Comparison of ENCODE assay signal across 8 mouse cellular contexts in genomic region chr9:110304516-110304915, GRCm38 (mm10). TPM values are rescaled to one million over a fixed set of nuclear protein-coding genes. Genes with fewer than 3 reads are reported as not detected.
DNase-seq lines count a peak whose midpoint lies in the region; ATAC-seq and TF ChIP-seq lines count a peak whose summit lies in the region.

No protein-coding gene starts in this region.

- H3K4me3 ChIP-seq in heart, embryonic 15.5 days = peak overlapping the region; percentile 69
- peak overlapping the region; percentile 54 for H3K4me3 ChIP-seq in liver, embryonic 11.5 days (ENCODE audit: low read depth, low read length)
- H3K4me3 ChIP-seq in olfactory bulb, adult 2 months (ENCODE audit: insufficient read depth, low read depth, low read length) = peak overlapping the region; percentile 79

- H3K9ac ChIP-seq in heart, embryonic 15.5 days = peak overlapping the region; percentile 68
- H3K9ac ChIP-seq in liver, embryonic 11.5 days (ENCODE audit: low read depth, low read length) = peak overlapping the region; percentile 85

- no peak for TF ChIP-seq POLR2A in olfactory bulb, adult 2 months (IDR thresholded peaks at IDR 0.05; ENCODE audit: insufficient read depth, low read depth, low read length)

- no peaks in the 10 kb centered on the region for H3K27me3 ChIP-seq in heart, embryonic 15.5 days
- no peaks in the 10 kb centered on the region for H3K27me3 ChIP-seq in liver, embryonic 11.5 days (replicated peaks; ENCODE audit: control insufficient read depth, insufficient read depth, low read length)

- no peak for TF ChIP-seq CTCF in olfactory bulb, adult 2 months (IDR thresholded peaks at IDR 0.05; ENCODE audit: insufficient read depth, low read depth, low read length)

- peak overlapping the region; percentile 88 for H3K4me2 ChIP-seq in heart, embryonic 15.5 days
- H3K4me2 ChIP-seq in liver, embryonic 11.5 days = peak overlapping the region; percentile 81

- H3K27ac ChIP-seq in heart, embryonic 15.5 days = peak overlapping the region; percentile 89
- H3K27ac ChIP-seq in liver, embryonic 11.5 days (ENCODE audit: low read depth, low read length) = peak overlapping the region; percentile 87
- H3K27ac ChIP-seq in olfactory bulb, adult 2 months (ENCODE audit: insufficient read depth, low read depth, low read length) = peak overlapping the region; percentile 91

- intact Hi-C loops in left cerebral cortex, postnatal 4 days (cut with DNase I) = no loop called here

- ATAC-seq in heart, embryonic 15.5 days (replicated peaks; ENCODE audit: insufficient number of reproducible peaks, insufficient read depth, low FRiP score, low read depth) = no peak
- 0 out of 2 replicates have a peak, but pooled peaks have one; percentile 18 for ATAC-seq in liver, embryonic 11.5 days (replicated peaks; ENCODE audit: low FRiP score)
- ATAC-seq in inflammation-experienced regulatory T-cells, adult 6 months = no peak

- no peaks in the 10 kb centered on the region for H3K36me3 ChIP-seq in heart, embryonic 15.5 days
- H3K36me3 ChIP-seq in liver, embryonic 11.5 days (ENCODE audit: control insufficient read depth, insufficient read depth, low read length) = no peaks in the 10 kb centered on the region

- DNase-seq in left cerebral cortex, postnatal 4 days = peak; percentile 55
- DNase-seq in left cerebral cortex, adult 11 months (ENCODE audit: low spot score) = no peak
- DNase-seq in brain, adult 2 months (ENCODE audit: low read depth, low spot score) = peak; percentile 62
- no peak for DNase-seq in liver, embryonic 11.5 days (ENCODE audit: low spot score)
- DNase-seq in spleen, adult 18-20 months = no peak

- 5% methylated on average over 4 of the region's 4 CpGs for WGBS in heart, embryonic 15.5 days
- 6% methylated on average over 4 of the region's 4 CpGs for WGBS in liver, embryonic 11.5 days
- WGBS in olfactory bulb, adult 2 months = 0% methylated on average over 4 of the region's 4 CpGs

- 0 out of 2 replicates have a peak, but pooled peaks cover 4% of the 10 kb centered on the region for H3K9me3 ChIP-seq in heart, embryonic 15.5 days (replicated peaks)
- no peaks in the 10 kb centered on the region; the same call in none of the 2 replicates for H3K9me3 ChIP-seq in liver, embryonic 11.5 days (ENCODE audit: control insufficient read depth, low read length)

- H3K4me1 ChIP-seq in heart, embryonic 15.5 days (replicated peaks) = peaks cover 7% of the 10 kb centered on the region
- H3K4me1 ChIP-seq in liver, embryonic 11.5 days (replicated peaks; ENCODE audit: control insufficient read depth, insufficient read depth, low read length) = peaks cover 18% of the 10 kb centered on the region
- H3K4me1 ChIP-seq in olfactory bulb, adult 2 months (ENCODE audit: control insufficient read depth, insufficient read depth, low read length) = peaks cover 3% of the 10 kb centered on the region; the same call in 1 of the 2 replicates

RNA-seq across cellular contexts. Expression of gene Elp6, which starts 0.5 kb away (rescaled TPM):
- 10 to 100 TPM; 12.5 to 19.3 TPM for total RNA-seq in left cerebral cortex, postnatal 4 days (2021)
- polyA plus RNA-seq in heart, embryonic 15.5 days (2015; fragmentation: Nextera tagmentation; extraction: Ambion mirVana) = 11.7 and 14.3 TPM in 2 replicates
- 27.7 TPM in 2 replicates for polyA plus RNA-seq in liver, embryonic 11.5 days (2014; fragmentation: Nextera tagmentation; extraction: Ambion mirVana)
- polyA plus RNA-seq in olfactory bulb, adult 2 months (2012; ENCODE audit: insufficient read depth, insufficient read length, low replicate concordance, missing spikeins) = not detected in 2 replicates
- polyA plus RNA-seq in inflammation-experienced regulatory T-cells, adult 6 months (2017; shearing (Covaris generic)) = 10 to 100 TPM; 17.7 to 19.1 (median 18.9) TPM

RNA-seq across cellular contexts. Expression of gene Scap, which starts 28.6 kb away (rescaled TPM):
- 10 to 100 TPM; 96.7 to 99.5 TPM for total RNA-seq in left cerebral cortex, postnatal 4 days (2021)
- 17.5 and 23.0 TPM in 2 replicates for polyA plus RNA-seq in heart, embryonic 15.5 days (2015; fragmentation: Nextera tagmentation; extraction: Ambion mirVana)
- polyA plus RNA-seq in liver, embryonic 11.5 days (2014; fragmentation: Nextera tagmentation; extraction: Ambion mirVana) = 32.9 and 36.7 TPM in 2 replicates
- not detected in 2 replicates for polyA plus RNA-seq in olfactory bulb, adult 2 months (2012; ENCODE audit: insufficient read depth, insufficient read length, low replicate concordance, missing spikeins)
- polyA plus RNA-seq in inflammation-experienced regulatory T-cells, adult 6 months (2017; shearing (Covaris generic)) = 10 to 100 TPM; 10.8 to 15.9 (median 11.1) TPM

Comparison
In these comparisons a context has a peak if more than half of its experiments do, and no peak if none do; other contexts are left out.
1. DNase-seq: peak in left cerebral cortex, postnatal 4 days (single experiment) and brain, adult 2 months (single experiment); none in left cerebral cortex, adult 11 months (single experiment), liver, embryonic 11.5 days (single experiment) and spleen, adult 18-20 months (0 of 2).
2. RNA of gene Elp6, which starts 0.5 kb away (polyA plus RNA-seq): 27.7 TPM in liver, embryonic 11.5 days, 17.7 to 19.1 TPM in inflammation-experienced regulatory T-cells, adult 6 months and 11.7 to 14.3 TPM in heart, embryonic 15.5 days; not detected in olfactory bulb, adult 2 months; every median in the first group is over 10 times any median in the second.
3. Peak in every context shown above with its lines, with median percentiles within 50 percentile points of each other: H3K27ac ChIP-seq and H3K4me3 ChIP-seq.